Mouse (Mus musculus): Measurements from ENCODE around the gene Pitpnc1. TPM values are rescaled to one million over a fixed set of nuclear protein-coding genes. Genes with fewer than 3 reads are reported as not detected.

Gene Pitpnc1
- total and polyA plus RNA-seq, 2 experiments: 3.5 to 9.4 TPM

- peaks cover 21% of the 10 kb centered on the region for H3K4me1 ChIP-seq (ENCODE audit: control insufficient read depth, insufficient read depth, low read length)
Observed at GRCm38 (mm10) chr11:107340793-107341192, 129.7 kb downstream of the Pitpnc1 start.

GRCm38 (mm10) chr11:107339224-107339805, 131.2 kb downstream of the Pitpnc1 start:
- peaks cover 21% of the 10 kb centered on the region; the same call in 1 of the 2 replicates for H3K79me2 ChIP-seq (ENCODE audit: control insufficient read depth, insufficient read depth, low read length)
- H3K27ac ChIP-seq (replicated peaks; ENCODE audit: insufficient read depth, low read depth, low read length): peak overlapping the region; percentile 23; the same call in 1 of the 2 replicates
- 61% methylated on average over 7 of the region's 7 CpGs for WGBS
- DNase-seq (ENCODE audit: extremely low read depth, low read depth, low spot score): peak; percentile 43
- TF ChIP-seq CTCF (IDR thresholded peaks at IDR 0.05; ENCODE audit: low read depth, low read length): no peak
- no peak overlapping the region for H3K4me3 ChIP-seq (ENCODE audit: insufficient read depth, low read depth, low read length)
- no peaks in the 10 kb centered on the region for H3K27me3 ChIP-seq (ENCODE audit: control insufficient read depth, insufficient read depth, low read length)
- peaks cover 21% of the 10 kb centered on the region for H3K4me1 ChIP-seq (ENCODE audit: control insufficient read depth, insufficient read depth, low read length)
- no peak overlapping the region for H3K9ac ChIP-seq (ENCODE audit: low read depth, low read length)
- no peaks in the 10 kb centered on the region; the same call in 1 of the 2 replicates for H3K36me3 ChIP-seq (ENCODE audit: control insufficient read depth, insufficient read depth, low read length)

More at GRCm38 (mm10) chr11:107340793-107341192, 129.7 kb downstream of the Pitpnc1 start:
- H3K27ac ChIP-seq (replicated peaks; ENCODE audit: insufficient read depth, low read depth, low read length): no peak overlapping the region
- H3K79me2 ChIP-seq (ENCODE audit: control insufficient read depth, insufficient read depth, low read length): peaks cover 25% of the 10 kb centered on the region; the same call in 1 of the 2 replicates
- no peaks in the 10 kb centered on the region for H3K27me3 ChIP-seq (ENCODE audit: control insufficient read depth, insufficient read depth, low read length)
- no peak for TF ChIP-seq POLR2A (IDR thresholded peaks at IDR 0.05; ENCODE audit: extremely low read depth, insufficient read depth, low read length)
- TF ChIP-seq CTCF (IDR thresholded peaks at IDR 0.05; ENCODE audit: low read depth, low read length): no peak
- no peak overlapping the region for H3K9ac ChIP-seq (ENCODE audit: low read depth, low read length)
- WGBS: 13% methylated on average over 2 of the region's 2 CpGs
- no peaks in the 10 kb centered on the region; the same call in 1 of the 2 replicates for H3K36me3 ChIP-seq (ENCODE audit: control insufficient read depth, insufficient read depth, low read length)
- H3K4me3 ChIP-seq (ENCODE audit: insufficient read depth, low read depth, low read length): no peak overlapping the region
- no peak for DNase-seq (ENCODE audit: extremely low read depth, low read depth, low spot score)

- Histone ChIP-seq H3K4me3 (ENCODE audit: insufficient read depth, low read depth, low read length) (no peak overlapping the region), H3K9ac (ENCODE audit: low read depth, low read length) (no peak overlapping the region), H3K79me2 (ENCODE audit: control insufficient read depth, insufficient read depth, low read length) (peaks cover 15% of the 10 kb centered on the region; the same call in 1 of the 2 replicates), H3K27me3 (ENCODE audit: control insufficient read depth, insufficient read depth, low read length) (no peaks in the 10 kb centered on the region), H3K27ac (replicated peaks; ENCODE audit: insufficient read depth, low read depth, low read length) (no peak overlapping the region), H3K4me1 (ENCODE audit: control insufficient read depth, insufficient read depth, low read length) (peaks cover 17% of the 10 kb centered on the region), H3K36me3 (ENCODE audit: control insufficient read depth, insufficient read depth, low read length) (no peaks in the 10 kb centered on the region; the same call in 1 of the 2 replicates)
- peak; percentile 53 for DNase-seq (ENCODE audit: extremely low read depth, low read depth, low spot score)
- WGBS: 35% methylated on average over 18 of the region's 18 CpGs
- no peak for TF ChIP-seq CTCF (IDR thresholded peaks at IDR 0.05; ENCODE audit: low read depth, low read length)
Observed at GRCm38 (mm10) chr11:107337391-107338148, 132.9 kb downstream of the Pitpnc1 start.

GRCm38 (mm10) chr11:107335756-107336155, 134.7 kb downstream of the Pitpnc1 start:
- peaks cover 10% of the 10 kb centered on the region for H3K4me1 ChIP-seq (ENCODE audit: control insufficient read depth, insufficient read depth, low read length)
- H3K36me3 ChIP-seq (ENCODE audit: control insufficient read depth, insufficient read depth, low read length): no peaks in the 10 kb centered on the region; the same call in 1 of the 2 replicates
- DNase-seq (ENCODE audit: extremely low read depth, low read depth, low spot score): no peak
- TF ChIP-seq POLR2A (IDR thresholded peaks at IDR 0.05; ENCODE audit: extremely low read depth, insufficient read depth, low read length) (no peak), CTCF (IDR thresholded peaks at IDR 0.05; ENCODE audit: low read depth, low read length) (no peak)
- H3K27me3 ChIP-seq (ENCODE audit: control insufficient read depth, insufficient read depth, low read length): no peaks in the 10 kb centered on the region
- no peak overlapping the region for H3K4me3 ChIP-seq (ENCODE audit: insufficient read depth, low read depth, low read length)
- peak overlapping the region; percentile 60 for H3K27ac ChIP-seq (replicated peaks; ENCODE audit: insufficient read depth, low read depth, low read length)
- peaks cover 15% of the 10 kb centered on the region; the same call in 1 of the 2 replicates for H3K79me2 ChIP-seq (ENCODE audit: control insufficient read depth, insufficient read depth, low read length)
- 89% methylated on average over 11 of the region's 11 CpGs for WGBS
- H3K9ac ChIP-seq (ENCODE audit: low read depth, low read length): no peak overlapping the region

GRCm38 (mm10) chr11:107334849-107335484, 135.5 kb downstream of the Pitpnc1 start:
- 74% methylated on average over 15 of the region's 15 CpGs for WGBS
- Histone ChIP-seq H3K27ac (replicated peaks; ENCODE audit: insufficient read depth, low read depth, low read length) (peak overlapping the region; percentile 14), H3K36me3 (ENCODE audit: control insufficient read depth, insufficient read depth, low read length) (no peaks in the 10 kb centered on the region; the same call in 1 of the 2 replicates), H3K9ac (ENCODE audit: low read depth, low read length) (no peak overlapping the region), H3K79me2 (ENCODE audit: control insufficient read depth, insufficient read depth, low read length) (peaks cover 11% of the 10 kb centered on the region; the same call in 1 of the 2 replicates), H3K27me3 (ENCODE audit: control insufficient read depth, insufficient read depth, low read length) (no peaks in the 10 kb centered on the region), H3K4me1 (ENCODE audit: control insufficient read depth, insufficient read depth, low read length) (peaks cover 10% of the 10 kb centered on the region), H3K4me3 (ENCODE audit: insufficient read depth, low read depth, low read length) (no peak overlapping the region)
- TF ChIP-seq CTCF (IDR thresholded peaks at IDR 0.05; ENCODE audit: low read depth, low read length) (no peak), POLR2A (IDR thresholded peaks at IDR 0.05; ENCODE audit: extremely low read depth, insufficient read depth, low read length) (no peak)
- DNase-seq (ENCODE audit: extremely low read depth, low read depth, low spot score): no peak
